Mouse (Mus musculus) naive thymus-derived CD4-positive, alpha-beta T cell, adult 2 months (primary cell): Measurements from ENCODE around the gene Tmem98.

Source experiments
- DNase-seq: peaks from one replicate; pipeline ENCODE4 v3.0.0-alpha.2; 2011; ENCODE audit warnings: low read depth

Tmem98 gene

DNA sequence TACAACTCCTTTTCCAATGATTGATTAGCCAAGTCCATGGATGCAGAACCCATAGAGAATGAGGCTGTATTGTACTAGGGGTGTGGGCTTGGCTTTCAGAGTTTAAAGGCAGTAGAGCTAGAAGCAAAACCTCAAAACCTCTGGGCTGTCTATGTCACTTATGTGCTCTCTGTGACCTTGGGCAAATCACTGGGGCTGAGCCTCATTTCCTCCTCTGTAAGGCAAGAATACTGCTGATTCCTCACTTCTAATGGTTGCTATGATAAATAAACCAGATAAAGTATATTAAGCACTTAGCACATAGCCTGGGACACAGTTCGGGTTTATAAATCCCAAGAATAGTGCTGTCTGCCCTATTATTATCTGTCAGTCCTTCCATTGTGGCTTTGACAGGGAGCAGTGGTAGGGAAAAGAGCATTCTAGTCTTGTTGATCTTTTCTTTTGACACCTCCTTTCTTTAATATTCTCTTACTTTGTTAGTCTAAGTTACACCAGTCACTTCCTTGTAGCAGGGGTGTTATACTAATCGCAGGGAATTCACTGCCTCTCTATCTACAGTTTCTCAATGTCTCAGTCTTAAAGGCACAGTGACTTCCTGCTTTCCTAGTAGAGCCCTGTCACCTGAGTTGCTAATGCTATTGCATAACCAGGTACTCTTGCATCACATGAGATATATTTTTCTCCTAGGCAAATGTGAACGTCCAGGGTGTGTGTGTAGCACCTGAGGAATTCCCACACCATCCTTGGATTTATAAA, 18.1 kb upstream of the Tmem98 start:
- DNase-seq = no peak

DNA sequence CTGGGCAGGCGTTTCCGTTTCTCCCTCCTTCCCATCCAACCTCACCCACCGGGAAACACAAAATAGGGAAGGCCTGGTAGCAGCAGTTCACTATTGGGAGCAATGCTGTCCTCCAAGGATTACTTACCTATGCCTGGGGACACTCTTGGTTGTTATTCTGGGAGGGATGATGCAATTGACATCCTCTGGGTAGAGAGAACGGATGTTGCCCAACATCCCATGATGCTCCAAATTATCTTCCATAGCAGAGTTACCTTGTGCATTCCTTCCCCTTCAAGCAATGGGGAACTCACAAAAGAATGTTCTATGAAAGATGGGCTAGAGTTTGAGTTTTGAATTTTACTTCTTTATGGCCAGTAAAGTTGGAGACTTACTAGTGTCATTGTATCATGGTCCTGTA, 16.6 kb upstream of the Tmem98 start:
- DNase-seq = no peak

GRCm38 (mm10) chr11:80794290-80794689, 15.7 kb upstream of the Tmem98 start:
- no peak for DNase-seq

- DNase-seq = no peak
Observed at GRCm38 (mm10) chr11:80795431-80795830, 14.5 kb upstream of the Tmem98 start.

GRCm38 (mm10) chr11:80799979-80800378, 10.0 kb upstream of the Tmem98 start:
- DNase-seq = no peak

GRCm38 (mm10) chr11:80802706-80803105, 7.3 kb upstream of the Tmem98 start:
- no peak for DNase-seq

GRCm38 (mm10) chr11:80808551-80809070, 1.4 kb upstream of the Tmem98 start:
- no peak for DNase-seq

DNA sequence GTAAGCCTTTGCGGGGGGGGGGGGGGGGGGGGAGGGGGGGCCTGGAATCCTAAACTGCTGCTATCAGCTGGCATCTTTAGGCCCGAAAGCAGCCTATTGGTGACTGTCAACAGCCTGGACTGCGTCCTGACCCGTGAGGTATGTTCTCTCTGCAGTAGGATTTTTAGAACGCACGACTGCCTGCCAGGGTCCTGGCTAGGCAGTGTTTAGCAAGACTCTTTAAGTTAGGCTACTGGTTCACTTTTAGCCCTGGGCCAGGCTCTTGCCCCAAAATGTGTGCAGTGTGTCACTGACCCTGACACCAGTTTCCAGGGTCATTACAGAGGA, 346 bp upstream of the Tmem98 start:
- no peak for DNase-seq

- no peak for DNase-seq
Observed at GRCm38 (mm10) chr11:80811156-80811555, 1.2 kb downstream of the Tmem98 start.

- DNase-seq = no peak
Observed at GRCm38 (mm10) chr11:80815354-80815753, 5.4 kb downstream of the Tmem98 start.

DNA sequence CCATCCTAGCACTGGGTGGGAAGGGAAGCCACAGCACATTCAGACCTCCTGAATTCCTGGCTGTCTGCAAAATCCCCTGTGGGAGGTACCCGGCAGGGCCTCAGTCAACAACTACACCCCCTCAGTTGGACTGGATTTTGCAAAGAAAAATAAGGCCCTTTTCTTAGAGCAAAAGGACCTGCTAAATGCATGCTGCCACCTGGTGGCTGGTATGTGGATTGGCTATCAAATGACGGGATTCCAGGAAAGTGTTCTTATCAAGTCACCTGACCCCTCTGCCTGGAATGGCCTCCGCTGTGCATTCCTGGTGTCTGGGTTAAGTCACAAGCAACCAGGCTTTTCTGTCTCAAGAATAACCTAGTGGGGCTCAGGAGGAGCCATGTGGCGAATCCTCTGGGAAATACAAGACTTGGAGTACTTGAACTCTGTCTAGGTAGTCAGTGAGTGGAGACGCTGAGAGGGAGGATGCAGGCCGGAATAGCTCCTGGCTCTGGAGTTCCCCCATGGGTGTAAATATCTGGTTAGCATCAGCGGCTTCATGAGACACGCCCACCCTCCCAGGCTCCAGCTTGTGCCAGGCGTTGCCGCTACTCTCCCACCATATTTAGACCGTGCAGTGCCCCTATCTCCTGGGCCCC, 8.2 kb downstream of the Tmem98 start:
- DNase-seq = peak; percentile 55

GRCm38 (mm10) chr11:80820085-80820484, 10.1 kb downstream of the Tmem98 start:
- DNase-seq = no peak

- no peak for DNase-seq
Observed at GRCm38 (mm10) chr11:80821296-80821695, 11.3 kb downstream of the Tmem98 start.

GRCm38 (mm10) chr11:80821794-80822193, 11.8 kb downstream of the Tmem98 start:
- no peak for DNase-seq

GRCm38 (mm10) chr11:80835395-80835794, 25.4 kb downstream of the Tmem98 start:
- DNase-seq = no peak

DNA sequence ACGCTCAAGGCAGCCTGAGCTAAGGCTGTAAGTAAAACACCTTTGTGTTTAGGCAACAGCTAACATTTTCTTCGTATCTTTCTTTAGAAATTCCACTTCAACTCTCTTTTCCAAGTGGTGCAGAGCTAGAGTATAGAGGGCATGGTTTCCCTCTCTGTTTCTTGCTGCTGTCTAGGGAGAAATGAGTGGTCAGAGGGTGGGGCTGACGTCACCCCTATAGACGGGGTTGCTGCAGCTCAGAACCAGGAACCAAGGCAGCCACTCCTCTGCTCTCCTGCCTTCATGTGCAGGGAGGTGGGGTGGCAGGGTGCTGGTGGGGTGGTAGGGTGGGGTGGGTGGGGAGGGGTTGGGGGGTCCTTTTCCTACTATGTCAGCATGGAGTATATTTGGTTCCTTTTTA, 25.9 kb downstream of the Tmem98 start:
- no peak for DNase-seq

- DNase-seq = no peak
Observed at GRCm38 (mm10) chr11:80838724-80839123, 28.7 kb downstream of the Tmem98 start.

DNA sequence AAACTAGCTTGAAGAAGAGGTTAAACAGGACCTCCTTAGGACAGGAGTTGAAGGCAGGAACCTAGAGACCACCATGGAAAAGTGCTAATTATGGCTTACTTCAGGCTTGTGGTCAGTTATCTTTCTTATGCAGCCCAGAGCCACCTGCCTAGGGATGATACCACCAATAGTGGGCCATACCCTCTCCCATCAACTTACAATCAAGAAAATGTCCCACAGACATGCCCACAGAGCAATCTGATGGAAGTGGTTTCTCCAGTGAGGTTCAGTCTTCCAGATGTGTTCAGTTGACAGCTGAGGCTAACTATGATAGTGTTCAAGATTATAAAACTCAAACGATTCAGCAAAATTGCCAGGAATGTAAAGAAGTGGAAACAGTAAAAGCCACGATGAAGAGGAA, 33.5 kb downstream of the Tmem98 start:
- no peak for DNase-seq

DNA sequence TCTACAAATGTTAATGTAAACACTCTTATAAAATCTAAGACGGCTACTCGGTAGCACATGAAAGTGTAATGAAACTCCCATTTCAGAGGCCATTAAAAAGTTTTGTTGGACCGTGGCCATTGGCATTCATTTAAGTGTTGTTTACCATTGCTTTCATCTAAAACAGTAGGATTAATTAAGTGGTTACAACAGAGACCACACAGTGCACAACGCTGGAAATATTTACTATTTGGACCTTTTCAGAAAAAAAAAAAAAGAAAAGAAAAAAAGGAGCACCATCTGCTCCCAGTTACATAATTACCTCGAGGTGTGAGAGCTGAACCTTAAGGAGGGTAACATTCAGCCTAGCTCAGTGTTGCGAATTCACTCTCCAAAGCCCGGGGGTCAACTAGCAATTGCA, 35.5 kb downstream of the Tmem98 start:
- DNase-seq = no peak

- DNase-seq = no peak
Observed at GRCm38 (mm10) chr11:80846115-80846514, 36.1 kb downstream of the Tmem98 start.

- DNase-seq = no peak
Observed at GRCm38 (mm10) chr11:80848131-80848530, 38.2 kb downstream of the Tmem98 start.

GRCm38 (mm10) chr11:80851859-80852258, 41.9 kb downstream of the Tmem98 start:
- peak; percentile 8 for DNase-seq

GRCm38 (mm10) chr11:80853014-80853413, 43.0 kb downstream of the Tmem98 start:
- DNase-seq = no peak

- no peak for DNase-seq
Observed at GRCm38 (mm10) chr11:80854430-80854829, 44.5 kb downstream of the Tmem98 start.
